Mouse (Mus musculus): Measurements from ENCODE around the gene Slc22a1. TPM values are rescaled to one million over a fixed set of nuclear protein-coding genes. Genes with fewer than 3 reads are reported as not detected.

The Slc22a1 gene
- polyA plus RNA-seq, 1 experiment from 2014 or later, result not detected

- ATAC-seq, result no peak
- H3K27me3 ChIP-seq, result no peaks in the 10 kb centered on the region
These were observed 19.8 kb downstream of the Slc22a1 start for GRCm38 (mm10) chr17:12655826-12656225.

GRCm38 (mm10) chr17:12654061-12654460 is 21.6 kb downstream of the Slc22a1 start:
- H3K4me2 ChIP-seq (replicated peaks), result no peak overlapping the region
- no peaks in the 10 kb centered on the region for H3K36me3 ChIP-seq
- H3K9me3 ChIP-seq, result no peaks in the 10 kb centered on the region
- no peak for ATAC-seq
- H3K4me3 ChIP-seq (replicated peaks), result no peak overlapping the region
- WGBS, result 64% methylated on average over 3 of the region's 3 CpGs
- H3K27me3 ChIP-seq, result no peaks in the 10 kb centered on the region
- no peak overlapping the region for H3K27ac ChIP-seq
- no peaks in the 10 kb centered on the region for H3K4me1 ChIP-seq (replicated peaks)
- no peak overlapping the region for H3K9ac ChIP-seq (replicated peaks)

More at GRCm38 (mm10) chr17:12655826-12656225, 19.8 kb downstream of the Slc22a1 start:
- Histone ChIP-seq H3K27ac (no peak overlapping the region), H3K36me3 (no peaks in the 10 kb centered on the region), H3K9me3 (no peaks in the 10 kb centered on the region), H3K4me2 (replicated peaks) (no peak overlapping the region), H3K4me3 (replicated peaks) (no peak overlapping the region), H3K4me1 (replicated peaks) (no peaks in the 10 kb centered on the region), H3K9ac (replicated peaks) (no peak overlapping the region)
- 86% methylated on average over 7 of the region's 7 CpGs for WGBS

- WGBS, result 93% methylated on average over 11 of the region's 11 CpGs
- no peaks in the 10 kb centered on the region for H3K9me3 ChIP-seq
- no peak for ATAC-seq
- H3K27ac ChIP-seq, result no peak overlapping the region
- no peak overlapping the region for H3K9ac ChIP-seq (replicated peaks)
- no peaks in the 10 kb centered on the region for H3K27me3 ChIP-seq
- H3K36me3 ChIP-seq, result no peaks in the 10 kb centered on the region
- H3K4me2 ChIP-seq (replicated peaks), result no peak overlapping the region
- no peaks in the 10 kb centered on the region for H3K4me1 ChIP-seq (replicated peaks)
- H3K4me3 ChIP-seq (replicated peaks), result no peak overlapping the region
These were observed 23.0 kb downstream of the Slc22a1 start for GRCm38 (mm10) chr17:12652604-12653003.

- no peak overlapping the region for H3K4me3 ChIP-seq (replicated peaks)
- no peaks in the 10 kb centered on the region for H3K36me3 ChIP-seq
- H3K27me3 ChIP-seq, result no peaks in the 10 kb centered on the region
- ATAC-seq, result no peak
- no peaks in the 10 kb centered on the region for H3K4me1 ChIP-seq (replicated peaks)
- no peaks in the 10 kb centered on the region for H3K9me3 ChIP-seq
- H3K4me2 ChIP-seq (replicated peaks), result no peak overlapping the region
- no peak overlapping the region for H3K9ac ChIP-seq (replicated peaks)
- H3K27ac ChIP-seq, result no peak overlapping the region
- 75% methylated on average over 5 of the region's 5 CpGs for WGBS
These were observed 30.2 kb downstream of the Slc22a1 start for GRCm38 (mm10) chr17:12645461-12645860.

- Histone ChIP-seq H3K4me2 (replicated peaks) (no peak overlapping the region), H3K4me1 (replicated peaks) (no peaks in the 10 kb centered on the region), H3K27me3 (no peaks in the 10 kb centered on the region)
These were observed 34.5 kb downstream of the Slc22a1 start for GRCm38 (mm10) chr17:12641087-12641486.

GRCm38 (mm10) chr17:12639585-12639984 is 36.0 kb downstream of the Slc22a1 start:
- peaks cover 3% of the 10 kb centered on the region for H3K27me3 ChIP-seq
- H3K4me3 ChIP-seq (replicated peaks), result no peak overlapping the region
- no peak overlapping the region for H3K27ac ChIP-seq
- ATAC-seq, result no peak
- no peak overlapping the region for H3K9ac ChIP-seq (replicated peaks)
- no peak overlapping the region for H3K4me2 ChIP-seq (replicated peaks)
- no peaks in the 10 kb centered on the region for H3K36me3 ChIP-seq
- no peaks in the 10 kb centered on the region; the same call in 1 of the 2 replicates for H3K9me3 ChIP-seq
- no peaks in the 10 kb centered on the region for H3K4me1 ChIP-seq (replicated peaks)
- WGBS, result 95% methylated on average over 3 of the region's 3 CpGs

More at GRCm38 (mm10) chr17:12641087-12641486, 34.5 kb downstream of the Slc22a1 start:
- Histone ChIP-seq H3K36me3 (no peaks in the 10 kb centered on the region), H3K9me3 (no peaks in the 10 kb centered on the region; the same call in 1 of the 2 replicates), H3K9ac (replicated peaks) (no peak overlapping the region), H3K4me3 (replicated peaks) (no peak overlapping the region), H3K27ac (no peak overlapping the region)
- WGBS, result 76% methylated on average over 4 of the region's 4 CpGs
- ATAC-seq, result no peak

GRCm38 (mm10) chr17:12634814-12635213 is 40.8 kb downstream of the Slc22a1 start:
- no peak overlapping the region for H3K4me2 ChIP-seq (replicated peaks)
- H3K9me3 ChIP-seq, result no peaks in the 10 kb centered on the region; the same call in 1 of the 2 replicates
- no peak overlapping the region for H3K27ac ChIP-seq
- H3K4me3 ChIP-seq (replicated peaks), result no peak overlapping the region
- H3K27me3 ChIP-seq, result peaks cover 5% of the 10 kb centered on the region
- 74% methylated on average over 4 of the region's 4 CpGs for WGBS
- no peak overlapping the region for H3K9ac ChIP-seq (replicated peaks)
- no peak for ATAC-seq
- peaks cover 8% of the 10 kb centered on the region for H3K4me1 ChIP-seq (replicated peaks)
- no peaks in the 10 kb centered on the region for H3K36me3 ChIP-seq

GRCm38 (mm10) chr17:12631771-12632600 is 43.6 kb downstream of the Slc22a1 start:
- H3K27ac ChIP-seq, result no peak overlapping the region
- no peaks in the 10 kb centered on the region for H3K9me3 ChIP-seq
- no peak overlapping the region for H3K4me3 ChIP-seq (replicated peaks)
- peaks cover 5% of the 10 kb centered on the region for H3K27me3 ChIP-seq
- H3K36me3 ChIP-seq, result no peaks in the 10 kb centered on the region
- H3K4me1 ChIP-seq (replicated peaks), result peaks cover 8% of the 10 kb centered on the region
- H3K4me2 ChIP-seq (replicated peaks), result no peak overlapping the region
- ATAC-seq, result no peak
- WGBS, result 63% methylated on average over 7 of the region's 7 CpGs
- no peak overlapping the region; the same call in 1 of the 2 replicates for H3K9ac ChIP-seq (replicated peaks)

- 70% methylated on average over 6 of the region's 6 CpGs for WGBS
These were observed 44.5 kb downstream of the Slc22a1 start for GRCm38 (mm10) chr17:12630976-12631730.

GRCm38 (mm10) chr17:12627983-12628382 is 47.6 kb downstream of the Slc22a1 start:
- ATAC-seq, result no peak
- Histone ChIP-seq H3K36me3 (no peaks in the 10 kb centered on the region), H3K4me2 (replicated peaks) (no peak overlapping the region), H3K9me3 (no peaks in the 10 kb centered on the region), H3K27ac (no peak overlapping the region), H3K9ac (replicated peaks) (no peak overlapping the region), H3K27me3 (no peaks in the 10 kb centered on the region), H3K4me3 (replicated peaks) (no peak overlapping the region), H3K4me1 (replicated peaks) (peaks cover 8% of the 10 kb centered on the region)
- 94% methylated on average over 4 of the region's 4 CpGs for WGBS

More at GRCm38 (mm10) chr17:12630976-12631730, 44.5 kb downstream of the Slc22a1 start:
- Histone ChIP-seq H3K9me3 (no peaks in the 10 kb centered on the region), H3K27me3 (peaks cover 5% of the 10 kb centered on the region), H3K4me2 (replicated peaks) (no peak overlapping the region), H3K4me1 (replicated peaks) (peaks cover 8% of the 10 kb centered on the region), H3K4me3 (replicated peaks) (no peak overlapping the region), H3K36me3 (no peaks in the 10 kb centered on the region), H3K27ac (no peak overlapping the region), H3K9ac (replicated peaks) (no peak overlapping the region)
- ATAC-seq, result no peak

- no peak overlapping the region for H3K9ac ChIP-seq (replicated peaks)
- no peak overlapping the region for H3K27ac ChIP-seq
- 76% methylated on average over 2 of the region's 2 CpGs for WGBS
- no peaks in the 10 kb centered on the region for H3K36me3 ChIP-seq
- H3K4me3 ChIP-seq (replicated peaks), result no peak overlapping the region
- H3K27me3 ChIP-seq, result no peaks in the 10 kb centered on the region
- no peaks in the 10 kb centered on the region for H3K4me1 ChIP-seq (replicated peaks)
- H3K4me2 ChIP-seq (replicated peaks), result no peak overlapping the region
- H3K9me3 ChIP-seq, result no peaks in the 10 kb centered on the region
- no peak for ATAC-seq
These were observed 56.0 kb downstream of the Slc22a1 start for GRCm38 (mm10) chr17:12619641-12620040.

- H3K4me3 ChIP-seq (replicated peaks), result no peak overlapping the region
- no peak for ATAC-seq
- H3K9ac ChIP-seq (replicated peaks), result no peak overlapping the region
- no peaks in the 10 kb centered on the region for H3K4me1 ChIP-seq (replicated peaks)
- H3K27ac ChIP-seq, result no peak overlapping the region
- H3K36me3 ChIP-seq, result no peaks in the 10 kb centered on the region
- no peaks in the 10 kb centered on the region for H3K27me3 ChIP-seq
- H3K4me2 ChIP-seq (replicated peaks), result no peak overlapping the region
- H3K9me3 ChIP-seq, result no peaks in the 10 kb centered on the region
- WGBS, result 61% methylated on average over 4 of the region's 4 CpGs
These were observed 60.2 kb downstream of the Slc22a1 start for GRCm38 (mm10) chr17:12615429-12615828.
